In genomic region chr4:131316041-131316440, GRCm38 (mm10) we compare ENCODE assay signal across 26 mouse cellular contexts.
"Had no signal": no experiment of that assay in that cellular context is flagged by ENCODE, and none has a peak within 500 bp of the region (broad histone marks: within the 10 kb centered on the region; RNA-seq: fewer than 3 reads in every experiment).

No protein-coding gene starts in this region.

- DNase-seq: cerebellum, adult 8-10 months; cerebellum, adult 9-11 months; cerebellum, postnatal 36 days; embryo, embryonic 11 days; forebrain, postnatal 0 days; gastrocnemius, adult 2 months; gastrocnemius, postnatal 10 days; gastrocnemius, postnatal 14 days; gastrocnemius, postnatal 25 days; gastrocnemius, postnatal 36 days; heart, adult 11 months; heart, adult 18-20 months; heart, adult 2 months had no signal

- H3K4me1 ChIP-seq: embryonic facial prominence, embryonic 12.5 days; embryonic facial prominence, embryonic 13.5 days; embryonic facial prominence, embryonic 15.5 days; forebrain, embryonic 12.5 days; forebrain, embryonic 13.5 days; forebrain, embryonic 15.5 days; heart, embryonic 12.5 days; heart, embryonic 13.5 days had no signal

- H3K36me3 ChIP-seq: embryonic facial prominence, embryonic 10.5 days; embryonic facial prominence, embryonic 12.5 days; embryonic facial prominence, embryonic 13.5 days; embryonic facial prominence, embryonic 15.5 days; forebrain, embryonic 10.5 days; forebrain, embryonic 12.5 days; forebrain, embryonic 15.5 days; heart, embryonic 12.5 days; heart, embryonic 13.5 days had no signal

- H3K27ac ChIP-seq: embryonic facial prominence, embryonic 10.5 days; embryonic facial prominence, embryonic 12.5 days; embryonic facial prominence, embryonic 13.5 days; embryonic facial prominence, embryonic 15.5 days; forebrain, embryonic 10.5 days; forebrain, embryonic 12.5 days; forebrain, embryonic 13.5 days; forebrain, embryonic 15.5 days; gastrocnemius, adult 2 months; heart, adult 2 months; heart, embryonic 13.5 days had no signal

- ATAC-seq: forebrain, embryonic 13.5 days; forebrain, embryonic 14.5 days; forebrain, embryonic 15.5 days; forebrain, embryonic 16.5 days; forebrain, postnatal 0 days had no signal

- H3K4me3 ChIP-seq: embryonic facial prominence, embryonic 10.5 days; embryonic facial prominence, embryonic 12.5 days; embryonic facial prominence, embryonic 13.5 days; embryonic facial prominence, embryonic 15.5 days; erythroblast, embryonic 14.5 days; forebrain, embryonic 10.5 days; forebrain, embryonic 12.5 days; forebrain, embryonic 13.5 days; forebrain, embryonic 15.5 days; gastrocnemius, adult 2 months; heart, adult 2 months; heart, embryonic 12.5 days; heart, embryonic 13.5 days had no signal

- H3K9me3 ChIP-seq: embryonic facial prominence, embryonic 10.5 days; embryonic facial prominence, embryonic 12.5 days; embryonic facial prominence, embryonic 13.5 days; embryonic facial prominence, embryonic 15.5 days; forebrain, embryonic 10.5 days; forebrain, embryonic 12.5 days; forebrain, embryonic 13.5 days; forebrain, embryonic 15.5 days; heart, embryonic 13.5 days had no signal

- H3K27me3 ChIP-seq: embryonic facial prominence, embryonic 15.5 days; forebrain, embryonic 13.5 days; forebrain, embryonic 15.5 days; heart, embryonic 12.5 days had no signal
